1 mouse cellular context compared by ENCODE assay signal in the genomic region with DNA sequence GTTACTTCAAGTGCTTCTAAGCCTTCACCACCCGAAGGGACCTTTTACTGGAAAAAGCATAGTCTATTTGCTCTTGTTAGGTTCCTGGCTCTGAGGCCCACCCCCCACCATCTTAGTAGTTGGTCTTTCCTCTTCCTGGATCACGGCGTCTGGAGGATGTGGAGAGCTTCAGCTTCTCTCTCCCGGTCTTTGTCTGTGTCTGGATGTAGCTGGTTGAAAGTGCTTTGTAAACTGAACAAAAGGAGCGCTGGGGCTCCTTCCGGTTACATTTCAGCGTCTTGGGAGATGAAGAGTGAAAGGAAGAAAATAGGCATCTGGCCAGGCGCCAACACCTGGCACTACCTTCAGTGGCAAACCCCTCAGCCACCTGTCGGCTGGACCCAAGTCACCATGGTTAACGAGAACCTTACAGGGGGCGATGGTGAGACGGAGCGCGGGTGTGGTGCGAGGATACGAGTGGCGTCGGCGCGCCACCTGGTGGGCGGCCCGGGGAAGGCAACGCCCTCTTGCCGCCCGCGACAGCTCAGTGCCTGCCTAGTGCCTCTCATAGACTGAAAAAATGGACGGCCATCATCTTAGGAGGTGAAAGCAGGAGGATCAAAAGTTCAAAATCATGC.
TF ChIP-seq lines count a peak whose summit lies in the region.

No protein-coding gene starts in this region.

TF ChIP-seq in CH12.LX, 34 proteins besides CTCF, POLR2A, EP300 and RAD21:
- no peak for TF ChIP-seq USF1 (IDR thresholded peaks at IDR 0.05; ENCODE audit: low read depth, low read length)
- TF ChIP-seq SIN3A (IDR thresholded peaks at IDR 0.05; ENCODE audit: low read length) = peak; percentile 80
- TF ChIP-seq USF2 (conservative IDR thresholded peaks at IDR 0.05; ENCODE audit: low read depth, low read length) = no peak
- peak; percentile 36; the same call in 1 of the 2 replicates for TF ChIP-seq NRF1 (IDR thresholded peaks at IDR 0.05; ENCODE audit: low read depth, low read length)
- no peak for TF ChIP-seq ZMIZ1 (IDR thresholded peaks at IDR 0.05; ENCODE audit: low read depth, low read length)
- no peak for TF ChIP-seq PAX5 (IDR thresholded peaks at IDR 0.05; ENCODE audit: low read length)
- peak; percentile 79 for TF ChIP-seq ZNF384 (IDR thresholded peaks at IDR 0.05; ENCODE audit: low read depth, low read length)
- 0 out of 2 replicates have a peak, but pooled peaks have one; percentile 46 for TF ChIP-seq RCOR1 (conservative IDR thresholded peaks at IDR 0.05; ENCODE audit: low read depth, low read length)
- TF ChIP-seq MAZ (IDR thresholded peaks at IDR 0.05; ENCODE audit: low read depth, low read length) = peak; percentile 71; the same call in 1 of the 2 replicates
- no peak for TF ChIP-seq MAX (IDR thresholded peaks at IDR 0.05; ENCODE audit: low read length)
- TF ChIP-seq ETS1 (conservative IDR thresholded peaks at IDR 0.05; ENCODE audit: low read depth, low read length) = no peak
- TF ChIP-seq IRF4 (IDR thresholded peaks at IDR 0.05; ENCODE audit: low read depth, low read length) = peak; percentile 71; the same call in 1 of the 2 replicates
- TF ChIP-seq NELFE (IDR thresholded peaks at IDR 0.05; ENCODE audit: low read depth, low read length) = peak; percentile 86; the same call in 1 of the 2 replicates
- TF ChIP-seq HCFC1 (IDR thresholded peaks at IDR 0.05; ENCODE audit: low read depth, low read length) = peak; percentile 59; the same call in 1 of the 2 replicates
- TF ChIP-seq GABPA (IDR thresholded peaks at IDR 0.05; ENCODE audit: insufficient replicate concordance, low read depth, low read length) = no peak
- TF ChIP-seq POLR2AphosphoS2 (IDR thresholded peaks at IDR 0.05; ENCODE audit: low read depth, low read length) = no peak
- peak; percentile 81; the same call in 1 of the 2 replicates for TF ChIP-seq TCF12 (IDR thresholded peaks at IDR 0.05; ENCODE audit: low read depth, low read length)
- peak; percentile 68 for TF ChIP-seq ZC3H11A (IDR thresholded peaks at IDR 0.05; ENCODE audit: low read depth, low read length)
- no peak for TF ChIP-seq UBTF (IDR thresholded peaks at IDR 0.05; ENCODE audit: low read depth, low read length)
- TF ChIP-seq MEF2A (IDR thresholded peaks at IDR 0.05; ENCODE audit: borderline replicate concordance, low read depth, low read length) = peak; percentile 57; the same call in 1 of the 2 replicates
- no peak for TF ChIP-seq E2F4 (IDR thresholded peaks at IDR 0.05; ENCODE audit: insufficient replicate concordance, low read depth, low read length)
- peak; percentile 65; the same call in 1 of the 2 replicates for TF ChIP-seq MYC (IDR thresholded peaks at IDR 0.05; ENCODE audit: low read depth, low read length)
- no peak for TF ChIP-seq ELF1 (IDR thresholded peaks at IDR 0.05; ENCODE audit: low read depth, low read length)
- TF ChIP-seq MXI1 (IDR thresholded peaks at IDR 0.05; ENCODE audit: low read depth, low read length) = no peak; the same call in 1 of the 2 replicates
- no peak for TF ChIP-seq JUN (IDR thresholded peaks at IDR 0.05; ENCODE audit: insufficient read depth, low read depth, low read length)
- no peak for TF ChIP-seq CHD2 (IDR thresholded peaks at IDR 0.05; ENCODE audit: low read length)
- TF ChIP-seq CHD1 (IDR thresholded peaks at IDR 0.05; ENCODE audit: low read depth, low read length) = no peak
- no peak for TF ChIP-seq JUND (conservative IDR thresholded peaks at IDR 0.05; ENCODE audit: low read depth, low read length)
- TF ChIP-seq ZKSCAN1 (IDR thresholded peaks at IDR 0.05; ENCODE audit: borderline replicate concordance, low read depth, low read length) = no peak
- TF ChIP-seq SMC3 (IDR thresholded peaks at IDR 0.05; ENCODE audit: low read depth, low read length) = peak; percentile 99
- no peak for TF ChIP-seq KAT2A (IDR thresholded peaks at IDR 0.05; ENCODE audit: insufficient replicate concordance, low read length)
- no peak for TF ChIP-seq TBP (conservative IDR thresholded peaks at IDR 0.05; ENCODE audit: low read depth, low read length)
- TF ChIP-seq BHLHE40 (IDR thresholded peaks at IDR 0.05; ENCODE audit: low read depth, low read length) = 0 out of 2 replicates have a peak, but pooled peaks have one; percentile 16
- no peak for TF ChIP-seq MAFK (IDR thresholded peaks at IDR 0.05; ENCODE audit: insufficient replicate concordance, low read length)
